Mouse (Mus musculus) cerebellum, postnatal 25 days (tissue): Measurements from ENCODE around the gene Nckap1l.
A peak's percentile ranks its signal among the peaks of the same experiment; 100 is the strongest.

Source experiments
- DNase-seq, 2 experiments: peaks; one replicate each; pipeline ENCODE4 v3.0.0; 2021; ENCODE audit warnings: mixed read lengths in 2 of 2

The Nckap1l gene

GRCm38 (mm10) chr15:103501186-103501585 is 47.6 kb downstream of the Nckap1l start:
- DNase-seq: no peak

GRCm38 (mm10) chr15:103502435-103503250 is 49.0 kb downstream of the Nckap1l start, which contains the start of gene Pde1b:
Gene Pde1b (plus strand): TSS chr15:103503034.
- peak; percentile 72 to 84 for DNase-seq

GRCm38 (mm10) chr15:103503251-103503600 is 49.6 kb downstream of the Nckap1l start:
- DNase-seq: no peak

DNA sequence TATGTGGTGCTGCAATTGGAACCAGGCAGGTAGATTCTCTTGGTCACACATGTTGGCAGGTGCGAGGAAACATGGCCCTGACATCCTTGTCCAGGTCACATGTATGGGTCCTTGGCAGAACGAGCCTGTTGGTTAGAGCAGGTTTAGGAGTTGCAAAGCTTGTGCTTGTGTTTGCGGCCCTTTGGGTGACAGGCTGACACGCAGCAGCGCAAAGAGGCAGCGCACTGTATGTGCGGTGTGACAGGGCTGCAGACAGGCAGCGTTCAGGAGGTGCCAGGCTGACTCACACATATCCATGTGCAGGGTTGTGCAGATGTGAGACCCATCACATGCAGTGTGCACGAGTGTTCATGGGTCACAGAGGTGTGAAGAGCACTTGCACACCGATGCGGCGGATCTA is 50.1 kb downstream of the Nckap1l start:
- peak; percentile 45 to 48 for DNase-seq

GRCm38 (mm10) chr15:103509317-103509716 is 55.7 kb downstream of the Nckap1l start:
- DNase-seq: no peak

DNA sequence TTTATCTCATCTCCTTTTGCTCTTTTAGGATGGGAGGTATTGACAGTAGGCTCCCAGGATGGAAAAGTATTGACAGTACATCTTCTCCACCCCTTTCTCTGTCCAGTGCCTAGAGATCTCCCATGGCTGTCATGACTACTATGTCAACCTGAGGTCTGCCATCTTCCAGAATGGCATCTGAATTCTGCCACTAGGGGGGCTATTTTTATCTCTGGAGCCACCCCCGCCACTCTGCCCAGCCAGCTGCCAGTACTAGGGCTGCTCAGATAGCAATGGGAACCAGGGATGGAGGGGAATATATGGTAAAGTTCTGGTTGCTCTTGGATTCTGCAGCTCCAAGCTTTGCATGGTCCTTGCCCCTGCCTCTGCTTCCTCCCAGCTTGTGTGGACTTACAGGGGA is 58.1 kb downstream of the Nckap1l start:
- DNase-seq: no peak

- peak in 1 of 2 experiments; percentile 46 for DNase-seq
Observed at GRCm38 (mm10) chr15:103513621-103514031, 60.0 kb downstream of the Nckap1l start.

DNA sequence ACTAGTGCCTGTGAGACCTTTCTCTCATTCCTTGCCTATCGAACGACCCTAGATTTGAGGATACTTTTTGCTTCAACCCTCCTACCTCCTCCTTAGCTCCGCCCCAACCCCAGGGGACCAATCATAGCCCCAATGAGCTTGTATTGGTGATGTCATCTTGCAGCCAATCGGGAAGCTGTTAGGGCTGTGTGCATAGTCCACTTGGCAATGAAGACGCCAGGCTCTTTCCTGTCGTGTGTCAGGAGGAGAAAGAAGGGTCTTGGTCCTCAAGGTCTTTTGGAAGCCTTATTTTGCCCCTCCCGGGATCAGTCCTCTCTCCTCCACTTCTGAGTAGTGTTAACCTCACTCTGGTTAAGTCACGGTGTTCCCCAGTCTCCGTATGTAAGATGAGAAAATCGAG is 60.5 kb downstream of the Nckap1l start:
- peak; percentile 86 to 91 for DNase-seq

- no peak for DNase-seq
Observed at GRCm38 (mm10) chr15:103514914-103515313, 61.3 kb downstream of the Nckap1l start.

GRCm38 (mm10) chr15:103518600-103519385 is 65.2 kb downstream of the Nckap1l start:
- peak; percentile 62 to 67 for DNase-seq

- DNase-seq: no peak
Observed at GRCm38 (mm10) chr15:103519386-103520378, 66.1 kb downstream of the Nckap1l start.

DNA sequence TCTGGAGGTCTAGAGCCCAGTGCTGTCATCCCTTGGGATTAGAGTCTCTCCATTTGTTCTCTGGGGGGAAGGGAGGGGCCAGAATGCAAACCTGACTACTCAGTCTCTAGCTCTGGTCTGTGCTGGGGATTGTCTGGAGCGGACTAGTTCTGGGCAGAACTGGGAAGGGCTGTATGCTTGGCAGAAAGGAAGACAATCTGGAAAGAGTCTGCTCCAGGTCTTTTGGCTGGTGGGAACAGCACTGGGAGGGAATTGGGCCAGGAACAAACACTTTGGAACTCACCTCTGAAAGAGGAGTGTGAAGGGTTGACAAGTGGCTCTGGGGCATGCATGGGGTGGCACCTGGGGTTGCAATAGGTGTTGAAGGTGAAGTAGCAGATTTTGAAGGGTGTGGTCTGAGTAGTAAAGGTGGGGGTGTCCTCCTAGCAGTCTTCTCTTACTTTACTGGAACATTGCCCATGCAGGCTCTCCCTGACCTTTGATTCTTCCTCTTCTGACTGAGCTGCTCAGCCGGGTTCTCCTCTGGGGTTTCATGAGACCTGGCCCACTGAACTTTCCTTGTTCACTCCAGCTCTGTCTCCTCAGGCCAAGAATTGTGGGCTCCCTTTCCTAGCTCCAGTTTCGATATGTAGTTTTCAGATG is 69.0 kb downstream of the Nckap1l start:
- DNase-seq: peak; percentile 36 to 52

GRCm38 (mm10) chr15:103523156-103523555 is 69.6 kb downstream of the Nckap1l start:
- DNase-seq: no peak

DNA sequence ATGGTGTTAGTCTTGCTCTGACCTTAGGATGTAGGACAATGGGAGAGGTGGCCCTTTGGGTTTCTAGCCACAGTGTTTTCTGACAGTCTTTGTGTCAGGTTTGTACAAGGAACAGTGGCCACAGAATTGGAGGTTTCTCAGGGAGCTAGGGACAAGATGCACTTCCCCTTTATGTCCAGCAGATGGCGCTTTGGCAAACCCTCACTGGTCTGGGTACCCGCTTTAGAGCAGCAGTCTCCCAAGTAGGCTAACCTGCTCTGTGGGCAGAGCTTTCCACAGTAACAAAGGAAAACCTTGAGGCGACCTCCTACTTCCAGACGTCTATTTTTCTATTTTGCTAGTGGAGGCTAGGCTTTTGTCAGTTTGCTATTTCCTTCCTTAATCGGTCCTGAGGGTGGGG is 76.8 kb downstream of the Nckap1l start:
- peak; percentile 69 to 77 for DNase-seq

GRCm38 (mm10) chr15:103534054-103534620 is 80.5 kb downstream of the Nckap1l start:
- no peak for DNase-seq

DNA sequence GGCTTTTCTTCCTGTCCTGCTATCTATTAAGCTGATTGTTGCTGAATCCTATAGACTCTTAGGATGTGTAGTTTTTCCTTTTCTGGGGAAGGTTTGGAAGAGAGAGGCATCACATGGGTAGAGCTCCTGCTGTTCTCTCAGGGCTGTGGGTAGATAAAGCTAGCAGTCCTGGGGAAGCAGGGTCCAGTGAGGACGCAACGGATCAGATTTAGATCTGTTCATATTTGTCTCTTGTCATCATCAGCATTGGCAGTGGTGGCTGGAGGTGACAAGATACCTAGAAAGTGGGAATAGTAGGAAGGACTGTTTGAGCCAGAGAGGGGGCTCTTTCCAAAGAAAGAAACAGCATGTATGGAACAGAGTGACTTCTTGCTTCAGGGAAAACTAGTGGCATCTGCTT is 81.4 kb downstream of the Nckap1l start:
- no peak for DNase-seq

DNA sequence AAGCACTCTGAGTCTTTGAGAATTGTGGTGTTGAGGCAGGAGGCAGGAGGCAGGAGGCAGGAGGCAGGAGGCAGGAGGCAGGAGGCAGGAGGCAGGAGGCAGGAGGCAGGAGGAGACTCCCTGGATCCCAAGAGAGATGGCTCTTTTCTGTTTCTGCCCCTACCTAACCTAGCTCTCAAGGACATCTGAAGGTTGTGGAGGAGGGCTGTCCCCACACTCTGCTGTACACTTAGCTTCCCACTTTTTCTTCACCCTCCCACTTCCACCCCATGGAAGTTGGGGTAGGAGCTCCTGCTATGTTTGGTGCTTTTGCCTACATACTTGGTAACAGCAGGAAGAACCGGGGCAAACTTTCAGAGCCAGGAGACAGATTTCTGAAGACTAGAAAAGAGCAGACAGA is 82.2 kb downstream of the Nckap1l start:
- no peak for DNase-seq

GRCm38 (mm10) chr15:103536456-103536855 is 82.9 kb downstream of the Nckap1l start:
- DNase-seq: no peak

- DNase-seq: peak; percentile 69 to 70
Observed at GRCm38 (mm10) chr15:103537011-103537821, 83.6 kb downstream of the Nckap1l start.

DNA sequence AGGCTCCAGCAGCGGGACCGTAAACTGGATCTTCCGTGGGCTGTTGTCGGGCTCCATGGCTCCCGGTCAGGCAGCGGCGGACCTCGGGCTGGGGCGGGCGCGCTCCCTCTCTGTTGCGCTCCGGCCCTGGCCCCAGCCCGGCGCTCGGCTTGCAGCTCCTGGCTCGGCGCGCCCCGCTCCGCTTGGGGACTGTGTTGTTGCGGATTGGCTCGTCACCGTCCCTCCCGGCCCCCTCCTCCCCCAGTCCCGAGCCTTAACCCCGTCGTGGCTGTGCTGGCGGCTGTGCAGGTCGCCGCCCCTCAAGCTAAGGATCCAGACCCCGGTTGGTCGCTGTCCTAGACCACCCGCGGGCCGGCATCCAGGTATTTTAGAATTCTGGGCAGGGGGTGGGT is 84.2 kb downstream of the Nckap1l start, which contains the start of gene Ppp1r1a:
Gene Ppp1r1a, minus strand, starts transcription at position 182 of the 392 bp plus-strand sequence.
- peak; percentile 84 to 92 for DNase-seq

- no peak for DNase-seq
Observed at GRCm38 (mm10) chr15:103539259-103539658, 85.7 kb downstream of the Nckap1l start.
